Comparison of ENCODE assay signal across 8 mouse cellular contexts in the genomic region with DNA sequence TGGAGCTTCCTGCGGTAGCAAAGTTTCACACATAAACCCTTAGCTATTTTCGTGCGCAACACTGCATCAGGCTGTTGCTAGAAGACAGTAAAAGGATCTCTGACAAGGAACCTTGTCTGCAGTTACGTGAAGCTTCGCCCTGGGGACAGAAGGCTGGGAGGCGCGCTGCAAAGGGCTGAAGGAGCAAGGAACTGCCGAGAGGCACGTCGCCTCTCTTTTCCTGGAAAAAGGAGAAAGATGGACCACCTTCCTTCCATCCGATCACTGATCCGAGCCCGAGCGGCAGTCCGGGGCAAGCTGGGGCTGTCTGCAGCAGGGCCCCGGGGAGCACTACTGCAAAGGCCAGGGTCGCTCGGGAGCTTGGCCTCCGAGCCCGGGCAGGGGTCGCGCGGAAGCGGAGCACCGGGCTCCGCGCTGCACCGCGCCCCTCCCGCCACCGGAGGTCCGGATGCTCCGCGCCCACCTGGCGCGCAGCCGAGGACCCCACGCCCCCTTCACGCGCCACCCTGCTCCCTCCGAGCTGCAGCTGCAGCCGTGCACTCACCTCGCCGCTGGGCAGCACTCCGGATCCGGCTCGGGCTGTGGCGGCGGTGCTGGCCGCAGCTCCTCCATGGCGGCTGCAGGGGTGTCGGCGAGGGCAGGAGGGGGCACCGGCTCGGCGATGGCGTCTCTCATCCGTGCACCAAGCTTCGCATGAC. TPM values are rescaled to one million over a fixed set of nuclear protein-coding genes. Genes with fewer than 3 reads are reported as not detected.
A peak's percentile ranks its signal among the peaks of the same experiment; 100 is the strongest.
DNase-seq lines count a peak whose midpoint lies in the region; ATAC-seq and TF ChIP-seq lines count a peak whose summit lies in the region.

No protein-coding gene starts in this region.

- peak overlapping the region; percentile 98 for H3K27ac ChIP-seq in kidney, embryonic 14.5 days (ENCODE audit: low read depth, low read length)
- peak overlapping the region; percentile 98 for H3K27ac ChIP-seq in embryonic facial prominence, embryonic 10.5 days (replicated peaks)
- H3K27ac ChIP-seq in midbrain, embryonic 12.5 days (replicated peaks): peak overlapping the region; percentile 98

- peak overlapping the region; percentile 93 for H3K9ac ChIP-seq in kidney, embryonic 14.5 days (ENCODE audit: low read depth, low read length)
- H3K9ac ChIP-seq in midbrain, embryonic 12.5 days (replicated peaks): peak overlapping the region; percentile 97

- DNase-seq in kidney, postnatal 4 days: no peak
- DNase-seq in G1E (ENCODE audit: low spot score): no peak
- DNase-seq in embryonic facial prominence, embryonic 10.5 days (ENCODE audit: low spot score): no peak
- DNase-seq in layer of hippocampus, postnatal 36 days: no peak
- DNase-seq in right cerebral cortex, postnatal 10 days (ENCODE audit: low spot score in 2 of 2): no peak

- under 1% methylated on average over 43 of the region's 59 CpGs for WGBS in kidney, embryonic 14.5 days
- under 1% methylated on average over 59 of the region's 59 CpGs for WGBS in embryonic facial prominence, embryonic 10.5 days
- WGBS in midbrain, embryonic 12.5 days: under 1% methylated on average over 58 of the region's 59 CpGs

- H3K4me1 ChIP-seq in kidney, embryonic 14.5 days (ENCODE audit: control insufficient read depth, insufficient read depth, low read length): peaks cover 22% of the 10 kb centered on the region
- H3K4me1 ChIP-seq in G1E (ENCODE audit: insufficient read depth, low read depth, low read length): peaks cover 30% of the 10 kb centered on the region
- H3K4me1 ChIP-seq in embryonic facial prominence, embryonic 10.5 days: peaks cover 32% of the 10 kb centered on the region
- peaks cover 24% of the 10 kb centered on the region for H3K4me1 ChIP-seq in midbrain, embryonic 12.5 days

- ATAC-seq in kidney, embryonic 14.5 days (ENCODE audit: low FRiP score, low TSS enrichment): peak; percentile 77
- no peak for ATAC-seq in G1E (ENCODE audit: extremely low read depth, insufficient number of reproducible peaks, low FRiP score, poor library complexity, severe bottlenecking)
- ATAC-seq in inflammation-experienced regulatory T-cells, adult 6 months: peak; percentile 44
- peak; percentile 84; the same call in 1 of the 2 replicates for ATAC-seq in midbrain, embryonic 12.5 days (ENCODE audit: low FRiP score, low read depth)

- TF ChIP-seq CTCF in G1E (IDR thresholded peaks at IDR 0.05; ENCODE audit: low read depth, low read length): no peak

- no peaks in the 10 kb centered on the region for H3K36me3 ChIP-seq in kidney, embryonic 14.5 days (ENCODE audit: control insufficient read depth, insufficient read depth, low read length)
- H3K36me3 ChIP-seq in G1E (replicated peaks): peaks cover 26% of the 10 kb centered on the region
- H3K36me3 ChIP-seq in embryonic facial prominence, embryonic 10.5 days (replicated peaks): no peaks in the 10 kb centered on the region
- no peaks in the 10 kb centered on the region for H3K36me3 ChIP-seq in midbrain, embryonic 12.5 days

- peak overlapping the region; percentile 75 for H3K4me2 ChIP-seq in kidney, embryonic 14.5 days (replicated peaks; ENCODE audit: low read depth, low read length)
- peak overlapping the region; percentile 72 for H3K4me2 ChIP-seq in midbrain, embryonic 12.5 days (replicated peaks)

- no peaks in the 10 kb centered on the region for H3K27me3 ChIP-seq in kidney, embryonic 14.5 days (ENCODE audit: control insufficient read depth, insufficient read depth, low read length)
- H3K27me3 ChIP-seq in G1E (ENCODE audit: insufficient read depth, low read length): no peaks in the 10 kb centered on the region
- H3K27me3 ChIP-seq in embryonic facial prominence, embryonic 10.5 days (replicated peaks; ENCODE audit: low read depth, poor library complexity, severe bottlenecking): no peaks in the 10 kb centered on the region
- no peaks in the 10 kb centered on the region for H3K27me3 ChIP-seq in midbrain, embryonic 12.5 days

- H3K4me3 ChIP-seq in kidney, embryonic 14.5 days (ENCODE audit: low read length): peak overlapping the region; percentile 99
- peak overlapping the region; percentile 100 for H3K4me3 ChIP-seq in G1E (ENCODE audit: low read depth, low read length)
- H3K4me3 ChIP-seq in embryonic facial prominence, embryonic 10.5 days: peak overlapping the region; percentile 98
- peak overlapping the region; percentile 98 for H3K4me3 ChIP-seq in midbrain, embryonic 12.5 days

- H3K9me3 ChIP-seq in kidney, embryonic 14.5 days (ENCODE audit: control insufficient read depth, low read length): no peaks in the 10 kb centered on the region
- no peaks in the 10 kb centered on the region for H3K9me3 ChIP-seq in G1E (replicated peaks)
- no peaks in the 10 kb centered on the region for H3K9me3 ChIP-seq in embryonic facial prominence, embryonic 10.5 days
- no peaks in the 10 kb centered on the region for H3K9me3 ChIP-seq in midbrain, embryonic 12.5 days

RNA-seq across cellular contexts. Expression of a gene that starts 0.5 kb away (rescaled TPM):
- polyA plus RNA-seq in kidney, embryonic 14.5 days (2014; fragmentation: Nextera tagmentation; extraction: Ambion mirVana): 46.4 and 53.0 TPM in 2 replicates
- total RNA-seq in G1E (2014; fragmentation: Nextera tagmentation) (27.5 and 28.7 TPM in 2 replicates), G1E (2017) (26.8 and 30.6 TPM in 2 replicates)
- 40.3 and 55.8 TPM in 2 replicates for polyA plus RNA-seq in G1E (2012)
- 49.1 and 51.4 TPM in 2 replicates for polyA plus RNA-seq in embryonic facial prominence, embryonic 10.5 days (2016; fragmentation: Nextera tagmentation; extraction: Ambion mirVana)
- polyA plus RNA-seq in inflammation-experienced regulatory T-cells, adult 6 months (2017; shearing (Covaris generic)): 10 to 100 TPM; 10.6 to 11.7 (median 10.8) TPM
- 53.3 and 56.7 TPM in 2 replicates for polyA plus RNA-seq in midbrain, embryonic 12.5 days (2016; fragmentation: Nextera tagmentation; extraction: Ambion mirVana)
- total RNA-seq in layer of hippocampus, postnatal 36 days (2021): 10 to 100 TPM; 63.5 to 78.5 TPM
